8 mouse cellular contexts compared by ENCODE assay signal in genomic region chr16:94371301-94371931, GRCm38 (mm10). TPM values are rescaled to one million over a fixed set of nuclear protein-coding genes. Genes with fewer than 3 reads are reported as not detected.
DNase-seq lines count a peak whose midpoint lies in the region; ATAC-seq and TF ChIP-seq lines count a peak whose summit lies in the region.

TSS of gene Pigp (minus strand) at chr16:94371842.

- H3K9ac ChIP-seq in intestine, embryonic 14.5 days (ENCODE audit: low read length): peak within 1 kb of the TSS; percentile 74
- peak within 1 kb of the TSS; percentile 95 for H3K9ac ChIP-seq in midbrain, embryonic 12.5 days (replicated peaks)
- H3K9ac ChIP-seq in stomach, postnatal 0 days (ENCODE audit: low read length): peak within 1 kb of the TSS; percentile 91

- TF ChIP-seq EP300 in stomach, postnatal 0 days (optimal IDR thresholded peaks at IDR 0.05): no peak

- under 1% methylated on average over 42 of the region's 43 CpGs for WGBS in thymus, adult 2 months
- under 1% methylated on average over 42 of the region's 43 CpGs for WGBS in intestine, embryonic 14.5 days
- WGBS in limb, embryonic 10.5 days: under 1% methylated on average over 43 of the region's 43 CpGs
- under 1% methylated on average over 35 of the region's 43 CpGs for WGBS in midbrain, embryonic 12.5 days
- WGBS in stomach, postnatal 0 days: 0% methylated on average over 20 of the region's 43 CpGs

- no peak for TF ChIP-seq POLR2A in thymus, adult 2 months (IDR thresholded peaks at IDR 0.05; ENCODE audit: control insufficient read depth, extremely low read depth, insufficient read depth, low read length, poor library complexity)

- no peaks in the 10 kb centered on the region for H3K27me3 ChIP-seq in thymus, adult 2 months (ENCODE audit: control insufficient read depth, insufficient read depth, low read length)
- H3K27me3 ChIP-seq in intestine, embryonic 14.5 days (replicated peaks; ENCODE audit: control insufficient read depth, insufficient read depth, low read length): no peaks in the 10 kb centered on the region
- H3K27me3 ChIP-seq in limb, embryonic 10.5 days (ENCODE audit: low read depth, poor library complexity, severe bottlenecking): no peaks in the 10 kb centered on the region
- no peaks in the 10 kb centered on the region for H3K27me3 ChIP-seq in midbrain, embryonic 12.5 days
- no peaks in the 10 kb centered on the region for H3K27me3 ChIP-seq in stomach, postnatal 0 days (ENCODE audit: control insufficient read depth, insufficient read depth, low read length)

- H3K4me2 ChIP-seq in intestine, embryonic 14.5 days (ENCODE audit: low read length): peak within 1 kb of the TSS; percentile 65
- H3K4me2 ChIP-seq in midbrain, embryonic 12.5 days (replicated peaks): peak within 1 kb of the TSS; percentile 52
- peak within 1 kb of the TSS; percentile 86 for H3K4me2 ChIP-seq in stomach, postnatal 0 days (replicated peaks; ENCODE audit: low read depth)

- ATAC-seq in intestine, embryonic 14.5 days (replicated peaks; ENCODE audit: low FRiP score, low TSS enrichment, low read depth): peak; percentile 80
- peak; percentile 85 for ATAC-seq in midbrain, embryonic 12.5 days (ENCODE audit: low FRiP score, low read depth)
- ATAC-seq in stomach, postnatal 0 days (ENCODE audit: low FRiP score, low TSS enrichment): peak; percentile 76

- H3K4me3 ChIP-seq in thymus, adult 2 months (ENCODE audit: control insufficient read depth, insufficient read depth, low read length): peak within 1 kb of the TSS; percentile 94
- H3K4me3 ChIP-seq in intestine, embryonic 14.5 days (ENCODE audit: low read depth, low read length): peak within 1 kb of the TSS; percentile 67
- H3K4me3 ChIP-seq in limb, embryonic 10.5 days: peak within 1 kb of the TSS; percentile 73
- H3K4me3 ChIP-seq in midbrain, embryonic 12.5 days: peak within 1 kb of the TSS; percentile 92
- peak within 1 kb of the TSS; percentile 91 for H3K4me3 ChIP-seq in stomach, postnatal 0 days (ENCODE audit: low read depth, low read length)

- no peaks in the 10 kb centered on the region for H3K36me3 ChIP-seq in thymus, adult 2 months (ENCODE audit: control insufficient read depth, insufficient read depth, low read length)
- no peaks in the 10 kb centered on the region for H3K36me3 ChIP-seq in intestine, embryonic 14.5 days (ENCODE audit: control insufficient read depth, insufficient read depth, low read length)
- H3K36me3 ChIP-seq in limb, embryonic 10.5 days: peaks cover 5% of the 10 kb centered on the region; the same call in 1 of the 2 replicates
- no peaks in the 10 kb centered on the region for H3K36me3 ChIP-seq in midbrain, embryonic 12.5 days
- H3K36me3 ChIP-seq in stomach, postnatal 0 days (ENCODE audit: control insufficient read depth, insufficient read depth, low read length): no peaks in the 10 kb centered on the region

- peak within 1 kb of the TSS; percentile 65 for H3K27ac ChIP-seq in thymus, adult 2 months (ENCODE audit: control insufficient read depth, insufficient read depth, low read length)
- peak within 1 kb of the TSS; percentile 97 for H3K27ac ChIP-seq in intestine, embryonic 14.5 days (ENCODE audit: low read depth)
- H3K27ac ChIP-seq in limb, embryonic 10.5 days: peak within 1 kb of the TSS; percentile 97
- H3K27ac ChIP-seq in midbrain, embryonic 12.5 days (replicated peaks): peak within 1 kb of the TSS; percentile 99
- H3K27ac ChIP-seq in stomach, postnatal 0 days (replicated peaks): peak within 1 kb of the TSS; percentile 98

- no peaks in the 10 kb centered on the region for H3K9me3 ChIP-seq in intestine, embryonic 14.5 days (ENCODE audit: control insufficient read depth, low read length)
- no peaks in the 10 kb centered on the region for H3K9me3 ChIP-seq in limb, embryonic 10.5 days (replicated peaks)
- no peaks in the 10 kb centered on the region for H3K9me3 ChIP-seq in midbrain, embryonic 12.5 days
- H3K9me3 ChIP-seq in stomach, postnatal 0 days (ENCODE audit: control insufficient read depth, low read length): no peaks in the 10 kb centered on the region

- 0 out of 2 replicates have a peak, but pooled peaks have one; percentile 8 for TF ChIP-seq CTCF in thymus, adult 2 months (IDR thresholded peaks at IDR 0.05; ENCODE audit: borderline replicate concordance, control insufficient read depth, extremely low read depth, insufficient read depth, low read length, poor library complexity)
- peak; percentile 45 for TF ChIP-seq CTCF in stomach, postnatal 0 days (IDR thresholded peaks at IDR 0.05; ENCODE audit: low read depth)

- DNase-seq in thymus, adult 2 months: peak; percentile 77
- DNase-seq in thymus, postnatal 14 days: no peak
- peak; percentile 81 to 82 for DNase-seq in cerebellum, postnatal 25 days
- peak; percentile 59 for DNase-seq in gastrocnemius, postnatal 25 days
- DNase-seq in intestine, embryonic 14.5 days (ENCODE audit: low spot score): peak; percentile 92
- DNase-seq in limb, embryonic 10.5 days (ENCODE audit: low spot score): peak; percentile 91
- peak; percentile 81 for DNase-seq in stomach, postnatal 0 days (ENCODE audit: low spot score)

- H3K4me1 ChIP-seq in thymus, adult 2 months (replicated peaks; ENCODE audit: control insufficient read depth, insufficient read depth, low read length): no peaks in the 10 kb centered on the region
- H3K4me1 ChIP-seq in intestine, embryonic 14.5 days (replicated peaks; ENCODE audit: control insufficient read depth, insufficient read depth, low read length): peaks cover 24% of the 10 kb centered on the region
- peaks cover 32% of the 10 kb centered on the region for H3K4me1 ChIP-seq in limb, embryonic 10.5 days
- peaks cover 39% of the 10 kb centered on the region for H3K4me1 ChIP-seq in midbrain, embryonic 12.5 days
- H3K4me1 ChIP-seq in stomach, postnatal 0 days (replicated peaks; ENCODE audit: control insufficient read depth, insufficient read depth): 0 out of 2 replicates have a peak, but pooled peaks cover 3% of the 10 kb centered on the region

RNA-seq across cellular contexts. Expression of gene Pigp, which starts in this region (rescaled TPM):
- polyA plus RNA-seq in thymus, adult 2 months (2012; rRNA removed): 17.6 and 23.2 TPM in 2 replicates
- total RNA-seq in gastrocnemius, postnatal 25 days (2021): 100 to 1,000 TPM; 106 to 116 TPM
- polyA plus RNA-seq in intestine, embryonic 14.5 days (2014; fragmentation: Nextera tagmentation; extraction: Ambion mirVana): 90.3 and 92.5 TPM in 2 replicates
- polyA plus RNA-seq in limb, embryonic 10.5 days (2016; fragmentation: Nextera tagmentation; extraction: Ambion mirVana): 72.6 and 82.0 TPM in 2 replicates
- polyA plus RNA-seq in midbrain, embryonic 12.5 days (2016; fragmentation: Nextera tagmentation; extraction: Ambion mirVana): 116 and 124 TPM in 2 replicates
- 157 TPM in 2 replicates for polyA plus RNA-seq in stomach, postnatal 0 days (2015; fragmentation: Nextera tagmentation; extraction: Ambion mirVana)
